Mouse (Mus musculus): ENCODE data around the gene Il1rl1.

Il1rl1 gene

DNA sequence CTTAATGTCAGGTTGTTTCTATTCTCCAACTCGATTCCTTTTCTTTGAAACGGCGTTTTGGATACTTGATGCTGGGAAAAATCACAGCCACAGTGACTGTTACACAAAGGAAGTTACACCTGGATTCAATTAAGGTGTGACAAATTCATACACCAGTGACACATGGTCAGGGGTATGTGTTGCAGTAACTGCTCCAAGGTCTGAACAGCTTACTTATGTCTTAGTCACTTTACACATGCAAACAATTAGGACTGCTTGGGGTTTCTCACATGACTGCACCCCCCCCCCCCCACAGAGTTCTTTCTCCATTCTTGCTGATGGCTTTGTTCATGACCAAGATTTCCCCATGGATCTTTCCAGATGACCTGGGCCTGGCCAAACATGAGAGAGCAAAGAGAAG, 6.6 kb downstream of the Il1rl1 start:
- no peak for DNase-seq (ENCODE audit: inconsistent age in 2 of 2, low spot score in 1 of 2)

DNA sequence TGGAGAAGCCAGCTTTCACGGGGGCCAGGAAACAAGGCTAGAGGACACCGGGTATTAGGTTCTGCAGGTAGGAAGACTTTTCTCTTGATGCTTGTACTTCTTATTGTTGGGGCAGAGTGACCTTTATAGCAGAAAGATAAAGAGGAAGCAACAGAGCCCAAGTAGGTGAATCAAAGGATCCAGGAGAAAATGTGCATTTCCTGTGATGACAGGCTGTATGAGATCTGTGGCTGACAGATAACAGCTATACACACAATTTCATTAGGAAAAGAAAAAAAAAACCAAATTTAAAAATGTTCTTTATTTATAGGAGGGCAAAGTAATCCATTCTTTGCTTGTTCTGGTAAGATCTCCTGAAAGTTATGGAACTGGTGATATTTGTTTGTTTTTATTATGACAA, 8.0 kb downstream of the Il1rl1 start:
- DNase-seq (ENCODE audit: inconsistent age in 2 of 2, low spot score in 1 of 2): no peak

DNA sequence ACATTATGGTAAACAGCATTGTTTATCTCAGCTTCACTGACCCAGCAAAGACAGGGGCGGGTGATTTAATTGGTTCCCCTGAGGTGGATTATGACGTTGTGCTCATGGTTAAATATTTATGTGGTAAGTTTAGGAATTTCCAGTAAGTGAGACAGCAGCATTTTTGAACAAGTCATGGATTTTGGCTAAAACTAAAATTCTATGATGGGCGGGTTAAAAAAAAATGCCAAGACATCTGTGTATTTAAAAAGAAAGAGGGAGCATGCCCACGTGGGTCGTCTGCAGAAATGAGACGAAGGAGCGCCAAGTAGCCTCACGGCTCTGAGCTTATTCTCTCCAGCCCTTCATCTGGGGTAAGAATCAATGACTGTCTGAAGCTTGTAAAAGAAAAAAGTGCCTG, 10.1 kb downstream of the Il1rl1 start:
- no peak for DNase-seq (ENCODE audit: inconsistent age in 2 of 2, low spot score in 1 of 2)

DNA sequence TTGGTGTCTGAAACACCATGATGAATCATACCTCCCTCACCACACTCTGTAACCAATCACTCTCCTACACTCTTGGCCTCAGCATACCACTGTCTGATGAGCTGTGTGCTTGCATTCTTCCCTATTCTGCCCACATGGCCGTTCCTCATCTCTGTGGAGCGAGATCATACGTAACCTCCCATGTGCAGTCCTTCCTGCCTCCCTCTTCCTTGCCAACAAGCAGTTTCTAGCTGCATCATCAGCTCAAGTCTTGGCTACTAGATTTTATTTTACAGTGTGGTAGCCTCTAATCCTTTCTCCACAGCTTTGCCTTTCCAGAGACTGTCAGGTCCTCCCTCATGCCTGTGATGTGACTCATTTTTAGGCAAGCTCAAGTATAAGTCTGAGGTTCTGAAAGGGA, 15.4 kb downstream of the Il1rl1 start:
- DNase-seq (ENCODE audit: inconsistent age in 2 of 2, low spot score in 1 of 2): no peak

GRCm38 (mm10) chr1:40465477-40466430, 36.4 kb downstream of the Il1rl1 start, which contains the start of gene Il18r1:
Gene Il18r1, plus strand, starts transcription at chr1:40465552.
- DNase-seq (ENCODE audit: inconsistent age in 2 of 2, low spot score in 1 of 2): no peak

DNA sequence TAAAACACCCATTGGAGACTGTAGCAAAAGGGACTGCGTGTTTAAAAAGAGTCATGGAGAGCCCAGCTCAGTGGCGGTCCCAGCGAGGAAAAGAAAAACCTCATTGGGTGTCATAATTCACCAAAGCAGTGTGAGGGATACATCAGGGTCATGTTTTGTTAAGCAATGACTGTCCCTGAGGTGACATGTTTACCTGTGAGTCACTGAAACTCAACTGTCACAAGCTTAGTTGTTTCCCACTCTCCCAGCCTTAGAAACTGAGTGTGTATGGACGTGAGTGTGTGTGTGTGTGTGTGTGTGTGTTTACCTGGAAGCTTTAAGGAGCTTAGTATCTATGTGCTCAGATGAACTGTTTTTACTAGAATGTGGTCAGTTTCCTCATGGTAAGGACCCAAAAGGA, 37.9 kb downstream of the Il1rl1 start:
- DNase-seq (ENCODE audit: inconsistent age in 2 of 2, low spot score in 1 of 2): no peak

DNA sequence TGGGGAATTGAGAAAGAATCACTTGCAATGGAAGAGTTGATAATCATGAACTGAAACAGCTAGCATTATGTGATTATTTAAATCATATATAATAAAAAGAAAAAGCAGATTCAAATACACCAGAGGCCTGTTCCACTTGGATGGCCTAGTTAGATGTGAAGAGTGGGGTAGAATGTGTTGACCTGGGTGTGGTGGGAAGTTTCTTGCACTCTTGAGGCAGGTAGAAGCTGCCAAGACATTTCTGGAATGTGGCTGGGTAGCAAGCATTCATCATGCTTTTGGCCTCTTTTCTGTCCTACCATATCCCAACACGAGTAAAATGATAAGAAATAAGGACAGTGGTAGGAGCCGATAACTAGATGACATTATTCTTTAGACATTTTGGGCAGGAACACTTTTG, 39.4 kb downstream of the Il1rl1 start:
- no peak for DNase-seq (ENCODE audit: inconsistent age in 2 of 2, low spot score in 1 of 2)

DNA sequence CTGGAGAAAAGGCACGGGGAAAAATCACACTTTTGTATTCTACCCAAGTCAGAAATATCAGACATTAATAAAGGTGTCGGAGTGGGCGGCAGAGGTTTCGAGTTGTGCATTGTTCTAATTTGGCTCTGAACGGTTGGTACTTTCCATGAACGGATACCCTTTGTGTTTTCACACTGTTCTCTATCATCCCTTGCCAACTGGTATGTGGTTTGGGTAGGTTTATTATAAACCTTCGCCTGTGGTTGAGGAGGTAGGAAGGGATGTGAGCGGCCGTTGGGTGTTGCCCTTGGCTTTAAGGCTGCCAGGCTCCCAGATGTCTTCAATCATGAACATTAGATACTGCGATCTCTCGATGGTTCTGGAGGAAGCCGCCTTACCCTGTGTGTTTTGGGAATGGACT, 40.5 kb downstream of the Il1rl1 start:
- no peak for DNase-seq (ENCODE audit: inconsistent age in 2 of 2, low spot score in 1 of 2)

DNA sequence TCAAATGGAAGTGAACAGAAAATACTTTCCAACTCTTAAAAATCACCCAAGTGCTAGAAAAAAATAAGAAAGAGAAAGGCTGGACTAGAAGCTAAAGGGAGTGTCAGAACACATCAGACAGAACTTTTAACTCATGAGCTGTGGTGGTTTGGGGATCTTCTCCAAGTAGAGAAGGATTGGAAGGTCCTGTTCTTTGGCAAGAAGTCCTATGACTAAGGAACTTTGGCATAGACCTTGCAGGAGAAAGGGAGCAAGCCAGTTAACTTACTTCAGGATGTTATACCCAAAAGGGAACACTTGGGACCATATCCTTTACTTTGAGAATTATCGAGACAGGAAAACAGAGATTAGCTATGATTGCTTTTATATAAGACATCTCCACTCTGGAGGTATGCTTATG, 43.0 kb downstream of the Il1rl1 start:
- no peak for DNase-seq (ENCODE audit: inconsistent age in 2 of 2, low spot score in 1 of 2)

GRCm38 (mm10) chr1:40473640-40474039, 44.3 kb downstream of the Il1rl1 start:
- DNase-seq (ENCODE audit: inconsistent age in 2 of 2, low spot score in 1 of 2): no peak

DNA sequence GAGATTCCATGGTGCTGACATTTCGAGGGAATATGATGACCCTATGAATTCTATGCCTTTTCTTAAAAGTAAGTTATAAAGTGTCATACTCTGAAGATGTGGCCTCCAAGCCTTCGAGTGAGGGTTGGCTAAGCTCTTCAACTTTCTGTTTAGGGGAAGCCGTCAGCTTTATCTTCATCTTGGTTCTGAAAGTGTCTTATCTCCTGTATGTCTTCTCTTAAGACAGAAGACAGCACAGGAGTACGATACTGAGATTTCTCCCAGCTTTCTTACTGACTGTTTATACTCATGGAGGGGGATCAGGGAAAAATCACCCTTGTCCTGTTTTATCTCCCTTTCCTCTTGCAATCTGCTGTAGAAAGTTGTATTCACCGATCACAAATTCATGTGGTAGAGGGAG, 45.0 kb downstream of the Il1rl1 start:
- DNase-seq (ENCODE audit: inconsistent age in 2 of 2, low spot score in 1 of 2): no peak

GRCm38 (mm10) chr1:40475697-40476096, 46.3 kb downstream of the Il1rl1 start:
- no peak for DNase-seq (ENCODE audit: inconsistent age in 2 of 2, low spot score in 1 of 2)

- DNase-seq (ENCODE audit: inconsistent age in 2 of 2, low spot score in 1 of 2): no peak
Measured at GRCm38 (mm10) chr1:40476756-40477155, 47.4 kb downstream of the Il1rl1 start.

DNA sequence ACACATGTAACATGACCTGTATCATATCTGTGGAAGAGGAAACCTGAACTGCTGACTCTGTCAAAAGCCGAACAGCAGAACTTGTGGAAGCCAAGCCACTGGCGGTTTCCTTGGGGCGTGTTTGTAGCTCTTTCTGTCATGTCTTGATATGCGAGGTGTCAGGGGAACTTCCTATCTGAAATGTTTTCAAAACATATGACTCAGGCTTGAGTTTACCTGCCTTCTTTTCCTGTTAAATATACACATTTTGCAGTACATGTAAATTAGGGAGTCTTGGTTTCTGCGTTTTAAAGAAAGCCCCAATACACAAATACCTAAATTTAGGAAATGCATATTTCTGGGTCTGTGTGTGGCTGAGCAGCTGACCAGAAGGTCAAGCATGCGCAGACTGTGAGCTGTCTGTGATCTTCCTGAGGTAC, 50.1 kb downstream of the Il1rl1 start:
- DNase-seq (ENCODE audit: inconsistent age in 2 of 2, low spot score in 1 of 2): no peak

DNA sequence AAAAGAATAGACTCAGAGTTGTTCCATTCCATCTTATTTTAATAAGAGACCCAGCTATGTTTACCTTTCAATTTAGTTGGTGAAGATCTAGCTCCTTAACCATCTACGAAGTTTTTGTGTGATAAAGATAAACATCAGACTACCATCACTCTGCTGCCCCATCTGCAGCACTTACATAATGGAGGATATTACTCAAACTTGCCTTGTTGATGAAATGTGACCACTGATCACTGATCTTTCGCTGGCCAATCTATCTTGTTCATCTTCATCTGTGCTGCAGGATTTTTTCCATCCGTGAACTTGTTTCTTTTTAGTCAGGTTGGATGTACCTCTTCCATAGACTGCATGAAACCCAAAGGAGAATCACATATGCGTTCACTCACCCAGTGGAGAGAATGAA, 65.2 kb downstream of the Il1rl1 start:
- no peak for DNase-seq (ENCODE audit: inconsistent age in 2 of 2, low spot score in 1 of 2)

GRCm38 (mm10) chr1:40499708-40500107, 70.3 kb downstream of the Il1rl1 start:
- DNase-seq (ENCODE audit: inconsistent age in 2 of 2, low spot score in 1 of 2): no peak

DNA sequence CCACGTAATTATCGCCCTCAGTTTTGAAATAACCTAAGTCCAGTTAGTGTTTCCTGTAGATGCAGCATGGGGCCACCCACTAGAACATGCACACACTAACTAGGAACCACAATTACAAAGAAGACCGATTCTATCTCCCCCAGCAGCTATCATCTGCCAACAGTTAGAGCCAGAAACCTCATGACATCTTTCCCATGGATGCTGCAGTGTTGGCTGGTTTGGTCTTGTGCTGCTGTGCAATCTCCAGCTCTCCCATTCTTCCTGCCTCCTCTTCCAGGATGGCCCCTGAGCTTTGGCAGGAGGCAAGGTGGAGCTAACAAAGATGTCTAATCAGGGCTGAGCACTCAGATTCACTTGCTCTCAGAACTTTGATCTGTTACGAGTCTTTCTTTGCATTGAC, 71.8 kb downstream of the Il1rl1 start:
- no peak for DNase-seq (ENCODE audit: inconsistent age in 2 of 2, low spot score in 1 of 2)

DNA sequence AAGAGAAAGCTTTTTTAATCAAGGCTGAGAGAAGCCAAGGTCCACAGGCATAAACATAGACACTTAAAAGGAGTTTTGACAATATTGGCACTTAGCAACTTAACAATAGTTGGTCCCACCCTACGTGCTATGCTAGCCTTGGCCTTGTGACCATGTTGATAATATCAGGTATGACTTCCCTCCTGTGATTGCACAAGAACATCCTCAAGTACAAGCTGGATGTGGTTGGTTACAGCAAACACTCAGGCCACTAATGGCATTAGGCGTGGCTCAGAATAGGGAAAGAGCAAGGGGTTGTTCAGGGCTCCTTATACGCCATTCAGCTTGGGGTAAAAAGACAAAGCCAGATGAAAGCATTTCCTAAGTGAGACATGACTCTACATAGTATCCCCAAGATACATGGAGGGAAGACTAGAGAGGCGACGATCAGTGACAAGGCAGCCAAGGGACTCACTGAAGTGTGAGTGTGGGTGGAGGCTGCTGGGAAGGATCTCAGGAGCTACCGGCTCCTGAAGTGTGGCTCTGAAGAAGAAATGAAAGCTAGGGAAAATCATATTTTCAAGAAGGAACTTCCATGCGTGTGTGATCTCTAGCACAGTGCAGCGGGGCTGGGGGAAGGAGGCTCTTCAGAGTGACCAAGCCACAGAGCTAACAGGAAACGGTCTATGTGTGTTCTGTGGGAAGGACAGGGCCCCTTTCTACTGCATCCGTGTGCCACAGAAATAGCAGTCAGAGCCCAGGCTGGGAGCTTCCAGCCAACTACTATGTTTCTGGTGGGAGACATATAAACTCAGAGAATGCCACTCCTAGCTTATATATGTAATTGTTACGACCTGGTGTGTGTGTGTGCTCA, 72.4 kb downstream of the Il1rl1 start:
- no peak for DNase-seq (ENCODE audit: inconsistent age in 2 of 2, low spot score in 1 of 2)

DNA sequence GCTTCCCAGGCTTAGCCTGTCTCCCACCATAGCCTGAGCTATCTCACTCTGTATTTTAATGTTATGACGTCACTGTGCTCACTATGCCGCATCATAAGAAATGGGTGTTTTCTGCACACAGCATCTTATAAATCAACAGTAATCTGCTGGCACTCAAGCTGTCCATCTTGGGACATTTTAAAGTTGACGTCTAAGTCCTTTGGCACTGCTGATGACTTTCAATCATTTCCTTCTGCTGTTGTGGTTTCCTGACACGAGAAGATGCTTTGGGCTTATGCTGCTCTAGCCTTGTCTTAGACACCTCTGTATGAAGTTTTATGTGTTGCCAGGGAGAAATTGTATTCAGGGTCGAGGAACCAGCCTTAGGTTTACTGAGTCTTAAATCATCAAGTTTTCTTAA, 75.2 kb downstream of the Il1rl1 start:
- no peak for DNase-seq (ENCODE audit: inconsistent age in 2 of 2, low spot score in 1 of 2)
